Mouse (Mus musculus): ENCODE results near the gene Sox6. TPM values are rescaled to one million over a fixed set of nuclear protein-coding genes. Genes with fewer than 3 reads are reported as not detected.
"Not testable (repeated sequence)": the region's sequence is repeated elsewhere in the genome, so short reads cannot be mapped to it uniquely, and the experiment has no call there.

The Sox6 gene
- total RNA-seq (2014; rRNA removed) (47.6 and 49.5 TPM in 2 replicates), polyA plus RNA-seq (2015; fragmentation: Nextera tagmentation; extraction: Ambion mirVana) (30.6 and 30.8 TPM in 2 replicates)

GRCm38 (mm10) chr7:116038511-116038910 is at the start of gene Sox6:
Gene Sox6 (minus strand): TSS chr7:116038796.
- Histone ChIP-seq H3K9ac (replicated peaks; ENCODE audit: low read length, poor library complexity, severe bottlenecking) (no peak within 1 kb of the TSS), H3K27ac (ENCODE audit: low read depth, low read length) (peak within 1 kb of the TSS; percentile 43; the same call in 1 of the 2 replicates), H3K4me1 (ENCODE audit: insufficient read depth, low read length) (peaks cover 11% of the 10 kb centered on the region), H3K9me3 (ENCODE audit: low read length) (no peaks in the 10 kb centered on the region), H3K36me3 (ENCODE audit: insufficient read depth, low read length) (no peaks in the 10 kb centered on the region), H3K4me3 (ENCODE audit: low read depth, low read length) (peak within 1 kb of the TSS; percentile 37), H3K4me2 (ENCODE audit: low read depth, low read length, poor library complexity, severe bottlenecking) (peak within 1 kb of the TSS; percentile 92), H3K27me3 (ENCODE audit: insufficient read depth, low read length) (peaks cover 39% of the 10 kb centered on the region)
- DNase-seq (ENCODE audit: low spot score) (no peak), ATAC-seq (ENCODE audit: low FRiP score) (no peak)
- TF ChIP-seq CTCF (IDR thresholded peaks at IDR 0.05) = no peak
- WGBS = 2% methylated on average over 11 of the region's 11 CpGs

- ATAC-seq (ENCODE audit: low FRiP score); H3K9me3 ChIP-seq (ENCODE audit: low read length); H3K4me2 ChIP-seq (ENCODE audit: low read depth, low read length, poor library complexity, severe bottlenecking); DNase-seq (ENCODE audit: low spot score); H3K4me3 ChIP-seq (ENCODE audit: low read depth, low read length); H3K9ac ChIP-seq (replicated peaks; ENCODE audit: low read length, poor library complexity, severe bottlenecking); H3K27me3 ChIP-seq (ENCODE audit: insufficient read depth, low read length); H3K27ac ChIP-seq (ENCODE audit: low read depth, low read length); H3K4me1 ChIP-seq (ENCODE audit: insufficient read depth, low read length); H3K36me3 ChIP-seq (ENCODE audit: insufficient read depth, low read length): not testable (repeated sequence)
- 98% methylated on average over 11 of the region's 11 CpGs for WGBS
Observed at GRCm38 (mm10) chr7:116084366-116084765, 45.8 kb upstream of the Sox6 start, which contains the start of gene Gm4353. Gene Gm4353 (minus strand): TSS chr7:116084635.

GRCm38 (mm10) chr7:116060739-116061138 is 22.1 kb upstream of the Sox6 start:
- no peak overlapping the region for H3K4me2 ChIP-seq (ENCODE audit: low read depth, low read length, poor library complexity, severe bottlenecking)
- DNase-seq (ENCODE audit: low spot score) (peak; percentile 43), ATAC-seq (ENCODE audit: low FRiP score) (no peak)
- WGBS = 55% methylated on average over 1 of the region's 1 CpGs
- no peaks in the 10 kb centered on the region for H3K4me1 ChIP-seq (ENCODE audit: insufficient read depth, low read length)
- H3K36me3 ChIP-seq (ENCODE audit: insufficient read depth, low read length) = no peaks in the 10 kb centered on the region
- no peaks in the 10 kb centered on the region for H3K9me3 ChIP-seq (ENCODE audit: low read length)
- no peak overlapping the region for H3K4me3 ChIP-seq (ENCODE audit: low read depth, low read length)
- no peak overlapping the region for H3K27ac ChIP-seq (ENCODE audit: low read depth, low read length)
- H3K9ac ChIP-seq (replicated peaks; ENCODE audit: low read length, poor library complexity, severe bottlenecking) = no peak overlapping the region
- H3K27me3 ChIP-seq (ENCODE audit: insufficient read depth, low read length) = no peaks in the 10 kb centered on the region
- peak; percentile 57 for TF ChIP-seq CTCF (IDR thresholded peaks at IDR 0.05)

GRCm38 (mm10) chr7:116040470-116041019 is 1.9 kb upstream of the Sox6 start:
- no peak overlapping the region for H3K27ac ChIP-seq (ENCODE audit: low read depth, low read length)
- no peak for DNase-seq (ENCODE audit: low spot score)
- no peaks in the 10 kb centered on the region for H3K4me1 ChIP-seq (ENCODE audit: insufficient read depth, low read length)
- peaks cover 26% of the 10 kb centered on the region for H3K27me3 ChIP-seq (ENCODE audit: insufficient read depth, low read length)
- ATAC-seq (ENCODE audit: low FRiP score) = no peak; the same call in 1 of the 2 replicates
- 19% methylated on average over 15 of the region's 15 CpGs for WGBS
- no peaks in the 10 kb centered on the region for H3K9me3 ChIP-seq (ENCODE audit: low read length)
- no peak overlapping the region for H3K9ac ChIP-seq (replicated peaks; ENCODE audit: low read length, poor library complexity, severe bottlenecking)
- no peak for TF ChIP-seq CTCF (IDR thresholded peaks at IDR 0.05)
- H3K4me2 ChIP-seq (ENCODE audit: low read depth, low read length, poor library complexity, severe bottlenecking) = peak overlapping the region; percentile 92
- no peaks in the 10 kb centered on the region for H3K36me3 ChIP-seq (ENCODE audit: insufficient read depth, low read length)
- H3K4me3 ChIP-seq (ENCODE audit: low read depth, low read length) = peak overlapping the region; percentile 37

- H3K9me3 ChIP-seq (ENCODE audit: low read length) = no peaks in the 10 kb centered on the region
- peak overlapping the region; percentile 43; the same call in 1 of the 2 replicates for H3K27ac ChIP-seq (ENCODE audit: low read depth, low read length)
- under 1% methylated on average over 48 of the region's 48 CpGs for WGBS
- peak overlapping the region; percentile 92 for H3K4me2 ChIP-seq (ENCODE audit: low read depth, low read length, poor library complexity, severe bottlenecking)
- H3K27me3 ChIP-seq (ENCODE audit: insufficient read depth, low read length) = peaks cover 32% of the 10 kb centered on the region
- ATAC-seq (ENCODE audit: low FRiP score) (peak; percentile 86), DNase-seq (ENCODE audit: low spot score) (peak; percentile 93)
- H3K4me1 ChIP-seq (ENCODE audit: insufficient read depth, low read length) = no peaks in the 10 kb centered on the region
- TF ChIP-seq CTCF (IDR thresholded peaks at IDR 0.05) = peak; percentile 95
- H3K36me3 ChIP-seq (ENCODE audit: insufficient read depth, low read length) = no peaks in the 10 kb centered on the region
- peak overlapping the region; percentile 37 for H3K4me3 ChIP-seq (ENCODE audit: low read depth, low read length)
- H3K9ac ChIP-seq (replicated peaks; ENCODE audit: low read length, poor library complexity, severe bottlenecking) = 0 out of 2 replicates have a peak overlapping the region, but pooled peaks have one; percentile 0
Observed at GRCm38 (mm10) chr7:116039538-116040466, 1.2 kb upstream of the Sox6 start.
